Mouse (Mus musculus) thymus, adult 2 months (tissue): ENCODE results near the gene Fgfr2. TPM values are rescaled to one million over a fixed set of nuclear protein-coding genes. Genes with fewer than 3 reads are reported as not detected.

Experiments used
- DNase-seq: peaks from one replicate; pipeline ENCODE4 v3.0.0; 2021
- H3K27ac ChIP-seq: fragments of 200-500 bp; 2 replicates; pipeline ENCODE4 v1.5.1; 2012; ENCODE audit warnings: low read length, control low read depth; ENCODE audit not compliant: control insufficient read depth, insufficient read depth
- H3K27me3 ChIP-seq: fragments of 200-500 bp; 2 replicates; pipeline ENCODE4 v1.6.1; 2012; ENCODE audit warnings: mild to moderate bottlenecking, low read length, moderate library complexity, mixed read lengths; ENCODE audit not compliant: control insufficient read depth, insufficient read depth
- H3K36me3 ChIP-seq: fragments of 200-500 bp; 2 replicates; pipeline ENCODE4 v1.6.1; 2012; ENCODE audit warnings: mild to moderate bottlenecking, low read length, moderate library complexity; ENCODE audit not compliant: control insufficient read depth, insufficient read depth
- H3K4me1 ChIP-seq: fragments of 200-500 bp; replicated peaks from 2 replicates; pipeline ENCODE4 v1.6.1; 2012; ENCODE audit warnings: low read length; ENCODE audit not compliant: control insufficient read depth, insufficient read depth
- H3K4me3 ChIP-seq: fragments of 200-500 bp; 2 replicates; pipeline ENCODE4 v1.5.1; 2012; ENCODE audit warnings: mild to moderate bottlenecking, low read length, control low read depth, moderate library complexity; ENCODE audit not compliant: control insufficient read depth, insufficient read depth
- CTCF ChIP-seq: fragments of 200-500 bp; IDR thresholded peaks from 2 replicates; pipeline ENCODE4 v1.5.1; 2012; ENCODE audit warnings: mild to moderate bottlenecking, control low read depth, low read length, moderate library complexity, borderline replicate concordance; ENCODE audit not compliant: control insufficient read depth, poor library complexity, insufficient read depth; ENCODE audit errors: extremely low read depth
- POLR2A ChIP-seq: fragments of 200-500 bp; IDR thresholded peaks from 2 replicates; pipeline ENCODE4 v1.6.1; 2012; ENCODE audit warnings: mild to moderate bottlenecking, low read length, control low read depth, moderate library complexity; ENCODE audit not compliant: control insufficient read depth, poor library complexity, insufficient read depth; ENCODE audit errors: extremely low read depth
- WGBS: fragments of 180-500 bp; shearing (Covaris S2); methylation state at CpG from one replicate; pipeline ENCODE4 v1.1.7; 2018; 5-methylcytosine and 5-hydroxymethylcytosine counted together
- polyA plus RNA-seq: library from polyadenylated mRNA; depleted of rRNA; stranded (reverse); fragments of >200 nt; gene quantifications from 2 replicates; pipeline ENCODE4 v1.2.3, GENCODE M21; 2012

Gene Fgfr2
- polyA plus RNA-seq, 1 experiment: 12.1 TPM

- WGBS: 67% methylated on average over 10 of the region's 10 CpGs
- DNase-seq: no peak
- no peaks in the 10 kb centered on the region for H3K36me3 ChIP-seq
- H3K27ac ChIP-seq: no peak overlapping the region
- no peak overlapping the region for H3K4me3 ChIP-seq
- no peaks in the 10 kb centered on the region for H3K4me1 ChIP-seq
- TF ChIP-seq CTCF (no peak), POLR2A (no peak)
- H3K27me3 ChIP-seq: no peaks in the 10 kb centered on the region
These were observed 1334.4 kb downstream of the Fgfr2 start for GRCm38 (mm10) chr7:131788595-131789206.

- WGBS: 96% methylated on average over 3 of the region's 3 CpGs
- Histone ChIP-seq H3K27ac (no peak overlapping the region), H3K36me3 (no peaks in the 10 kb centered on the region), H3K4me1 (no peaks in the 10 kb centered on the region), H3K27me3 (no peaks in the 10 kb centered on the region), H3K4me3 (no peak overlapping the region)
- no peak for DNase-seq
- TF ChIP-seq CTCF (no peak), POLR2A (no peak)
These were observed 1337.4 kb downstream of the Fgfr2 start for GRCm38 (mm10) chr7:131785721-131786120.

- no peaks in the 10 kb centered on the region for H3K36me3 ChIP-seq
- H3K27ac ChIP-seq: no peak overlapping the region
- 94% methylated on average over 24 of the region's 24 CpGs for WGBS
- TF ChIP-seq CTCF (no peak), POLR2A (no peak)
- no peak overlapping the region for H3K4me3 ChIP-seq
- H3K27me3 ChIP-seq: no peaks in the 10 kb centered on the region
- DNase-seq: no peak
- no peaks in the 10 kb centered on the region for H3K4me1 ChIP-seq
These were observed 1344.7 kb downstream of the Fgfr2 start for GRCm38 (mm10) chr7:131778271-131778985.

- Histone ChIP-seq H3K4me1 (no peaks in the 10 kb centered on the region), H3K36me3 (no peaks in the 10 kb centered on the region), H3K27ac (no peak overlapping the region), H3K27me3 (no peaks in the 10 kb centered on the region), H3K4me3 (no peak overlapping the region)
- no peak for DNase-seq
- TF ChIP-seq CTCF (no peak), POLR2A (no peak)
- 73% methylated on average over 10 of the region's 10 CpGs for WGBS
These were observed 1345.5 kb downstream of the Fgfr2 start for GRCm38 (mm10) chr7:131777461-131778270.

GRCm38 (mm10) chr7:131776191-131776752 is 1346.9 kb downstream of the Fgfr2 start:
- no peaks in the 10 kb centered on the region for H3K36me3 ChIP-seq
- H3K27me3 ChIP-seq: no peaks in the 10 kb centered on the region
- H3K27ac ChIP-seq: no peak overlapping the region
- WGBS: 93% methylated on average over 16 of the region's 16 CpGs
- TF ChIP-seq CTCF: no peak
- no peaks in the 10 kb centered on the region for H3K4me1 ChIP-seq
- no peak for DNase-seq
- no peak overlapping the region for H3K4me3 ChIP-seq

- H3K36me3 ChIP-seq: no peaks in the 10 kb centered on the region
- 93% methylated on average over 3 of the region's 3 CpGs for WGBS
- no peak for DNase-seq
- no peak overlapping the region for H3K27ac ChIP-seq
- H3K4me3 ChIP-seq: no peak overlapping the region
- no peaks in the 10 kb centered on the region for H3K4me1 ChIP-seq
- no peak for TF ChIP-seq CTCF
- TF ChIP-seq POLR2A: no peak
- H3K27me3 ChIP-seq: no peaks in the 10 kb centered on the region
These were observed 1365.2 kb downstream of the Fgfr2 start for GRCm38 (mm10) chr7:131757922-131758321.
